Mouse (Mus musculus) monocyte, adult 5-6 weeks (primary cell): Measurements from ENCODE around the gene Adarb1. TPM values are rescaled to one million over a fixed set of nuclear protein-coding genes. Genes with fewer than 3 reads are reported as not detected.

Experiments
- ATAC-seq: fragments of 153-309, 156-312 bp; replicated peaks from 2 replicates; pipeline ENCODE4 v1.8.0; 2017; ENCODE audit warnings: mild to moderate bottlenecking; ENCODE audit not compliant: low TSS enrichment, insufficient number of reproducible peaks, severe bottlenecking, poor library complexity, low FRiP score
- total RNA-seq: library from RNA; stranded (forward); fragments of 200-1000, 200-491, 200-594 nt; gene quantifications from 3 replicates; pipeline ENCODE4 v1.2.3, GENCODE M21; 2017

The Adarb1 gene
- total RNA-seq, 1 experiment from 2014 or later = 0.38 TPM

GRCm38 (mm10) chr10:77398082-77398481 is 20.0 kb downstream of the Adarb1 start:
- no peak for ATAC-seq

- ATAC-seq = 0 out of 2 replicates have a peak, but pooled peaks have one; percentile 13
Observed at GRCm38 (mm10) chr10:77397056-77397642, 20.9 kb downstream of the Adarb1 start.

GRCm38 (mm10) chr10:77396015-77396414 is 22.1 kb downstream of the Adarb1 start:
- ATAC-seq = no peak

GRCm38 (mm10) chr10:77391072-77391471 is 27.0 kb downstream of the Adarb1 start:
- no peak for ATAC-seq

GRCm38 (mm10) chr10:77387558-77387957 is 30.5 kb downstream of the Adarb1 start:
- no peak for ATAC-seq

- ATAC-seq = no peak
Observed at GRCm38 (mm10) chr10:77385731-77386130, 32.3 kb downstream of the Adarb1 start.

GRCm38 (mm10) chr10:77383045-77383444 is 35.0 kb downstream of the Adarb1 start:
- no peak for ATAC-seq

GRCm38 (mm10) chr10:77381191-77381590 is 36.9 kb downstream of the Adarb1 start:
- no peak for ATAC-seq

- no peak for ATAC-seq
Observed at GRCm38 (mm10) chr10:77380716-77381115, 37.4 kb downstream of the Adarb1 start.

GRCm38 (mm10) chr10:77379199-77379598 is 38.9 kb downstream of the Adarb1 start:
- ATAC-seq = no peak

- no peak for ATAC-seq
Observed at GRCm38 (mm10) chr10:77376056-77376455, 42.0 kb downstream of the Adarb1 start.

GRCm38 (mm10) chr10:77374948-77375347 is 43.1 kb downstream of the Adarb1 start:
- ATAC-seq = no peak

- ATAC-seq = no peak
Observed at GRCm38 (mm10) chr10:77374407-77374806, 43.7 kb downstream of the Adarb1 start.

- no peak for ATAC-seq
Observed at GRCm38 (mm10) chr10:77370129-77370528, 47.9 kb downstream of the Adarb1 start.

- no peak for ATAC-seq
Observed at GRCm38 (mm10) chr10:77367973-77368372, 50.1 kb downstream of the Adarb1 start.

GRCm38 (mm10) chr10:77366959-77367358 is 51.1 kb downstream of the Adarb1 start:
- ATAC-seq = no peak

- ATAC-seq = no peak
Observed at GRCm38 (mm10) chr10:77365212-77365611, 52.9 kb downstream of the Adarb1 start.

GRCm38 (mm10) chr10:77360486-77360885 is 57.6 kb downstream of the Adarb1 start:
- ATAC-seq = no peak

GRCm38 (mm10) chr10:77357957-77358356 is 60.1 kb downstream of the Adarb1 start:
- no peak for ATAC-seq

- ATAC-seq = peak; percentile 47; the same call in 1 of the 2 replicates
Observed at GRCm38 (mm10) chr10:77353031-77353745, 64.9 kb downstream of the Adarb1 start.
